Mouse (Mus musculus) frontal cortex, adult 2 months (tissue): Measurements from ENCODE around the gene Pus10. TPM values are rescaled to one million over a fixed set of nuclear protein-coding genes. Genes with fewer than 3 reads are reported as not detected.

ENCODE experiments used
- DNase-seq, 2 experiments: peaks; one replicate each; pipeline ENCODE4 v3.0.0; 2022; ENCODE audit warnings: low spot score in 1 of 2; ENCODE audit errors: extremely low spot score in 1 of 2
- polyA plus RNA-seq: library from polyadenylated mRNA; depleted of rRNA; stranded (reverse); fragments of >200 nt; gene quantifications from 2 replicates; pipeline ENCODE4 v1.2.3, GENCODE M21; 2012

The Pus10 gene
- polyA plus RNA-seq, 1 experiment, result 12.5 TPM

- DNase-seq, result no peak
These were observed 22.6 kb downstream of the Pus10 start for GRCm38 (mm10) chr11:23688060-23688459.

GRCm38 (mm10) chr11:23693286-23693685 lies 27.8 kb downstream of the Pus10 start:
- DNase-seq, result no peak

GRCm38 (mm10) chr11:23695847-23696246 lies 30.4 kb downstream of the Pus10 start:
- DNase-seq, result no peak

- no peak for DNase-seq
These were observed 33.1 kb downstream of the Pus10 start for GRCm38 (mm10) chr11:23698526-23698925.

GRCm38 (mm10) chr11:23699414-23700095 lies 34.1 kb downstream of the Pus10 start:
- DNase-seq, result no peak

- no peak for DNase-seq
These were observed 36.4 kb downstream of the Pus10 start for GRCm38 (mm10) chr11:23701831-23702230.

- no peak for DNase-seq
These were observed 39.3 kb downstream of the Pus10 start for GRCm38 (mm10) chr11:23704604-23705294.

GRCm38 (mm10) chr11:23712299-23712698 lies 46.8 kb downstream of the Pus10 start:
- DNase-seq, result no peak

GRCm38 (mm10) chr11:23718856-23719255 lies 53.4 kb downstream of the Pus10 start:
- DNase-seq, result no peak

- DNase-seq, result no peak
These were observed 54.4 kb downstream of the Pus10 start for GRCm38 (mm10) chr11:23719825-23720224.

GRCm38 (mm10) chr11:23722326-23722725 lies 56.9 kb downstream of the Pus10 start:
- DNase-seq, result no peak

- no peak for DNase-seq
These were observed 60.4 kb downstream of the Pus10 start for GRCm38 (mm10) chr11:23725850-23726249.

- DNase-seq, result no peak
These were observed 61.0 kb downstream of the Pus10 start for GRCm38 (mm10) chr11:23726441-23726840.

GRCm38 (mm10) chr11:23728186-23728585 lies 62.7 kb downstream of the Pus10 start:
- no peak for DNase-seq

GRCm38 (mm10) chr11:23730120-23730519 lies 64.6 kb downstream of the Pus10 start:
- no peak for DNase-seq

- no peak for DNase-seq
These were observed 67.4 kb downstream of the Pus10 start for GRCm38 (mm10) chr11:23732840-23733239.

- no peak for DNase-seq
These were observed 69.3 kb downstream of the Pus10 start for GRCm38 (mm10) chr11:23734749-23735286.

- peak in 1 of 2 experiments; percentile 48 for DNase-seq
These were observed 70.5 kb downstream of the Pus10 start for GRCm38 (mm10) chr11:23735820-23736470.

- no peak for DNase-seq
These were observed 75.4 kb downstream of the Pus10 start for GRCm38 (mm10) chr11:23740895-23741294.

- no peak for DNase-seq
These were observed 75.9 kb downstream of the Pus10 start for GRCm38 (mm10) chr11:23741386-23741785.

GRCm38 (mm10) chr11:23744352-23744751 lies 78.9 kb downstream of the Pus10 start:
- DNase-seq, result no peak
